Mouse (Mus musculus) embryonic facial prominence, embryonic 13.5 days (tissue): Measurements from ENCODE around the gene Kcnmb3. TPM values are rescaled to one million over a fixed set of nuclear protein-coding genes. Genes with fewer than 3 reads are reported as not detected.

Source experiments
- ATAC-seq: fragments of 200-750 bp; cut with Nextera tagmentation; 2 replicates; pipeline ENCODE4 v1.8.0; 2017; ENCODE audit warnings: low read depth; ENCODE audit not compliant: insufficient number of reproducible peaks, insufficient read depth, low FRiP score, low TSS enrichment
- H3K27ac ChIP-seq: fragments of 300-500 bp; sonication (generic); 2 replicates; pipeline ENCODE4 v1.5.1; 2015; ENCODE audit warnings: moderate library complexity, mild to moderate bottlenecking, inconsistent platforms
- H3K27me3 ChIP-seq: fragments of 300-500 bp; sonication (generic); 2 replicates; pipeline ENCODE4 v1.6.1; 2015; ENCODE audit warnings: mild to moderate bottlenecking, inconsistent platforms
- H3K36me3 ChIP-seq: fragments of 300-500 bp; sonication (generic); 2 replicates; pipeline ENCODE4 v1.6.1; 2015; ENCODE audit warnings: mild to moderate bottlenecking, inconsistent platforms
- H3K4me1 ChIP-seq: fragments of 300-500 bp; sonication (generic); 2 replicates; pipeline ENCODE4 v1.6.1; 2015; ENCODE audit warnings: inconsistent platforms
- H3K4me2 ChIP-seq: fragments of 300-500 bp; sonication (generic); 2 replicates; pipeline ENCODE4 v1.6.1; 2015; ENCODE audit warnings: moderate library complexity, mild to moderate bottlenecking, inconsistent platforms
- H3K4me3 ChIP-seq: fragments of 300-500 bp; sonication (generic); 2 replicates; pipeline ENCODE4 v1.5.1; 2015; ENCODE audit warnings: mild to moderate bottlenecking, inconsistent platforms
- H3K9ac ChIP-seq: fragments of 300-500 bp; sonication (generic); 2 replicates; pipeline ENCODE4 v1.6.1; 2015; ENCODE audit warnings: mild to moderate bottlenecking, inconsistent platforms
- H3K9me3 ChIP-seq: fragments of 300-500 bp; sonication (generic); 2 replicates; pipeline ENCODE4 v1.6.1; 2016; ENCODE audit warnings: inconsistent platforms
- WGBS: fragments of 180-500 bp; shearing (Covaris S2); methylation state at CpG from one replicate; pipeline ENCODE4 v1.1.7; 2015; ENCODE audit warnings: mixed read lengths; 5-methylcytosine and 5-hydroxymethylcytosine counted together
- polyA plus RNA-seq: library from polyadenylated mRNA; unstranded; fragments of >200 nt; fragmentation: Nextera tagmentation; extraction: Ambion mirVana; gene quantifications from 2 replicates; pipeline ENCODE4 v1.2.1, GENCODE M21; 2015

Kcnmb3 gene
- polyA plus RNA-seq, 1 experiment from 2014 or later: not detected

DNA sequence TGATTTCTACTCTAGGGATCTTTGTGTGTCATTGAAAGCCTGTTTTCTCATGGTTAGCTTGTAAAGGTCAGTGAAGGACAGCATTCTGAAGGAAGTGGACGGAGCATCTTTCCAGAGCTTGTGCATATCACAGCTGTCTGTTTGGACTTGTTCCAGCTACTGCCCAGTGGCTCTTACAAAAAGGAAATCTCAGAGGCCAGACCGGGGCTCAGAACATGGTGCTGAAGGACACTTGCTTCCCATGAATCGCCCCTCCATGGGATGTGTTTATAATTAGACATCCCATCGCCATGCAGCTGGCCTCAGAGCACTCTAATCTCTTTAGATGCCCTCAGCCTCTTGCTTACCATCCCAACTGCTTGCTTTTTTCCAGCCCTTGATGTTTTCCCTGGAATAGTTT is 63.1 kb downstream of the Kcnmb3 start:
- H3K4me1 ChIP-seq: peaks cover 3% of the 10 kb centered on the region
- H3K4me3 ChIP-seq: no peak overlapping the region
- WGBS: 77% methylated on average over 4 of the region's 4 CpGs
- no peaks in the 10 kb centered on the region for H3K27me3 ChIP-seq
- peaks cover 11% of the 10 kb centered on the region for H3K36me3 ChIP-seq
- no peaks in the 10 kb centered on the region; the same call in 1 of the 2 replicates for H3K9me3 ChIP-seq
- ATAC-seq: no peak
- no peak overlapping the region for H3K9ac ChIP-seq
- H3K27ac ChIP-seq: no peak overlapping the region; the same call in 1 of the 2 replicates
- no peak overlapping the region for H3K4me2 ChIP-seq

DNA sequence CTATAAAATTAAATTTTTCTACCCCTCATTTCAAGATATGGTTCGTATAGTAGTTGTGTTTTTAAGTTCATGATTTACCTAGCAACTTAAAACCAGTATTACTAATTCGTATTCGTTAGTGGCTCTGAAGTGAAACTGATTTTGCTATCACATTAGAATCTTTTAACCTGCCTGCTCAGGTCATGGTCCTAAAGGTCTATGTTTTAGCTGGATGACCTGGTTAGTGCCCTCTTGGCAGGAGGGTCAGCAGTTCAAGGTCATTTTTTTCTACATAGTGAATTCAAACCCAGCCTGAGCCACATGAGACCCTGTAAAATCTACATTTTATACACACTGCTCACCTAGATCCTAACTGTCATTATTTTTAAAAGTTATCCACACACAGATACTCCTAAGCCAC is 63.7 kb downstream of the Kcnmb3 start:
- WGBS: 91% methylated on average over 3 of the region's 3 CpGs
- Histone ChIP-seq H3K4me1 (peaks cover 3% of the 10 kb centered on the region), H3K36me3 (peaks cover 10% of the 10 kb centered on the region), H3K4me3 (no peak overlapping the region), H3K27me3 (no peaks in the 10 kb centered on the region), H3K9me3 (no peaks in the 10 kb centered on the region; the same call in 1 of the 2 replicates), H3K4me2 (no peak overlapping the region), H3K9ac (no peak overlapping the region), H3K27ac (no peak overlapping the region)
- ATAC-seq: no peak

GRCm38 (mm10) chr3:32427695-32428094 is 64.3 kb downstream of the Kcnmb3 start:
- peaks cover 3% of the 10 kb centered on the region for H3K4me1 ChIP-seq
- no peak for ATAC-seq
- no peaks in the 10 kb centered on the region for H3K27me3 ChIP-seq
- no peak overlapping the region for H3K4me3 ChIP-seq
- 65% methylated on average over 4 of the region's 4 CpGs for WGBS
- H3K4me2 ChIP-seq: no peak overlapping the region
- H3K27ac ChIP-seq: no peak overlapping the region
- peaks cover 7% of the 10 kb centered on the region for H3K36me3 ChIP-seq
- no peak overlapping the region for H3K9ac ChIP-seq
- no peaks in the 10 kb centered on the region for H3K9me3 ChIP-seq

Other genes starting within 250 kb of the Kcnmb3 start
- 5.1 and 6.0 TPM in 2 replicates for gene Zmat3, start 126.2 kb downstream of the Kcnmb3 start, polyA plus RNA-seq
- gene Pik3ca, start 94.6 kb downstream of the Kcnmb3 start, polyA plus RNA-seq: 12.8 and 13.9 TPM in 2 replicates
- 42.4 and 46.7 TPM in 2 replicates for gene Zfp639, start 18.0 kb upstream of the Kcnmb3 start, polyA plus RNA-seq
- gene Mfn1, start 37.2 kb upstream of the Kcnmb3 start, polyA plus RNA-seq: 30.3 and 33.2 TPM in 2 replicates
- 78.8 and 79.2 TPM in 2 replicates for gene Gnb4, start 124.4 kb upstream of the Kcnmb3 start, polyA plus RNA-seq
- 164 and 186 TPM in 2 replicates for gene Actl6a, start 214.1 kb upstream of the Kcnmb3 start, polyA plus RNA-seq
- 325 and 339 TPM in 2 replicates for gene Ndufb5, start 244.8 kb upstream of the Kcnmb3 start, polyA plus RNA-seq
- gene Mrpl47, start 245.4 kb upstream of the Kcnmb3 start, polyA plus RNA-seq: 33.4 and 35.8 TPM in 2 replicates